Mouse (Mus musculus) liver, embryonic 13.5 days (tissue): Measurements from ENCODE around the gene Arhgap42. TPM values are rescaled to one million over a fixed set of nuclear protein-coding genes. Genes with fewer than 3 reads are reported as not detected.

Source experiments
- ATAC-seq: fragments of 200-750 bp; cut with Nextera tagmentation; 2 replicates; pipeline ENCODE4 v1.8.0; 2017; ENCODE audit warnings: low read depth, mild to moderate bottlenecking, moderate number of reproducible peaks, moderate library complexity
- DNase-seq: peaks from one replicate; pipeline ENCODE4 v3.0.0; 2022
- H3K27ac ChIP-seq: fragments of 300-500 bp; sonication (generic); 2 replicates; pipeline ENCODE4 v1.5.1; 2015; ENCODE audit warnings: moderate library complexity, mild to moderate bottlenecking, inconsistent platforms
- H3K27me3 ChIP-seq: fragments of 300-500 bp; sonication (generic); 2 replicates; pipeline ENCODE4 v1.6.1; 2015; ENCODE audit warnings: mild to moderate bottlenecking, inconsistent platforms
- H3K36me3 ChIP-seq: fragments of 300-500 bp; sonication (generic); 2 replicates; pipeline ENCODE4 v1.6.1; 2015; ENCODE audit warnings: mild to moderate bottlenecking, inconsistent platforms
- H3K4me1 ChIP-seq: fragments of 300-500 bp; sonication (generic); replicated peaks from 2 replicates; pipeline ENCODE4 v1.6.1; 2015; ENCODE audit warnings: inconsistent platforms
- H3K4me2 ChIP-seq: fragments of 300-500 bp; sonication (generic); 2 replicates; pipeline ENCODE4 v1.6.1; 2015; ENCODE audit warnings: inconsistent platforms, mild to moderate bottlenecking, moderate library complexity
- H3K4me3 ChIP-seq: fragments of 300-500 bp; sonication (generic); replicated peaks from 2 replicates; pipeline ENCODE4 v1.5.1; 2015; ENCODE audit warnings: mild to moderate bottlenecking, inconsistent platforms
- H3K9ac ChIP-seq: fragments of 300-500 bp; sonication (generic); 2 replicates; pipeline ENCODE4 v1.6.1; 2015; ENCODE audit warnings: mild to moderate bottlenecking, inconsistent platforms
- H3K9me3 ChIP-seq: fragments of 300-500 bp; sonication (generic); replicated peaks from 2 replicates; pipeline ENCODE4 v1.6.1; 2016; ENCODE audit warnings: inconsistent platforms
- WGBS: fragments of 180-500 bp; shearing (Covaris S2); methylation state at CpG from one replicate; pipeline ENCODE4 v1.1.7; 2015; ENCODE audit not compliant: insufficient replicate concordance; 5-methylcytosine and 5-hydroxymethylcytosine counted together
- polyA plus RNA-seq: library from polyadenylated mRNA; unstranded; fragments of >200 nt; fragmentation: Nextera tagmentation; extraction: Ambion mirVana; gene quantifications from 2 replicates; pipeline ENCODE4 v1.2.1, GENCODE M21; 2015

Arhgap42 gene
- polyA plus RNA-seq, 1 experiment from 2014 or later = 8.1 TPM

GRCm38 (mm10) chr9:9237511-9237910, 1.4 kb downstream of the Arhgap42 start:
- Histone ChIP-seq H3K27ac (no peak overlapping the region), H3K4me3 (peak overlapping the region; percentile 62), H3K4me1 (no peaks in the 10 kb centered on the region), H3K4me2 (peak overlapping the region; percentile 56), H3K9ac (no peak overlapping the region), H3K27me3 (peaks cover 14% of the 10 kb centered on the region), H3K36me3 (no peaks in the 10 kb centered on the region), H3K9me3 (no peaks in the 10 kb centered on the region)
- DNase-seq (no peak), ATAC-seq (no peak)
- 48% methylated on average over 5 of the region's 5 CpGs for WGBS

- no peaks in the 10 kb centered on the region for H3K27me3 ChIP-seq
- DNase-seq (no peak), ATAC-seq (no peak)
- no peaks in the 10 kb centered on the region for H3K36me3 ChIP-seq
- no peak overlapping the region for H3K27ac ChIP-seq
- no peak overlapping the region for H3K4me3 ChIP-seq
- H3K9ac ChIP-seq = no peak overlapping the region
- H3K4me2 ChIP-seq = no peak overlapping the region
- no peaks in the 10 kb centered on the region for H3K9me3 ChIP-seq
- no peaks in the 10 kb centered on the region; the same call in 1 of the 2 replicates for H3K4me1 ChIP-seq
- 60% methylated on average over 3 of the region's 3 CpGs for WGBS
These were observed 9.2 kb downstream of the Arhgap42 start for GRCm38 (mm10) chr9:9229662-9230061.

- no peak overlapping the region for H3K4me3 ChIP-seq
- H3K4me2 ChIP-seq = no peak overlapping the region
- no peak for ATAC-seq
- WGBS = 44% methylated on average over 1 of the region's 1 CpGs
- no peaks in the 10 kb centered on the region for H3K27me3 ChIP-seq
- no peak for DNase-seq
- no peak overlapping the region for H3K27ac ChIP-seq
- H3K4me1 ChIP-seq = no peaks in the 10 kb centered on the region; the same call in 1 of the 2 replicates
- no peaks in the 10 kb centered on the region for H3K9me3 ChIP-seq
- no peaks in the 10 kb centered on the region for H3K36me3 ChIP-seq
- no peak overlapping the region for H3K9ac ChIP-seq
These were observed 14.1 kb downstream of the Arhgap42 start for GRCm38 (mm10) chr9:9224837-9225236.

- Histone ChIP-seq H3K4me2 (no peak overlapping the region), H3K4me3 (no peak overlapping the region), H3K27me3 (no peaks in the 10 kb centered on the region), H3K9ac (no peak overlapping the region), H3K4me1 (no peaks in the 10 kb centered on the region), H3K36me3 (no peaks in the 10 kb centered on the region), H3K27ac (no peak overlapping the region), H3K9me3 (no peaks in the 10 kb centered on the region)
- no peak for ATAC-seq
- DNase-seq = no peak
- 59% methylated on average over 3 of the region's 3 CpGs for WGBS
These were observed 15.5 kb downstream of the Arhgap42 start for GRCm38 (mm10) chr9:9223384-9223783.

GRCm38 (mm10) chr9:9221950-9222486, 16.9 kb downstream of the Arhgap42 start:
- no peak overlapping the region for H3K27ac ChIP-seq
- DNase-seq (no peak), ATAC-seq (no peak)
- no peak overlapping the region for H3K9ac ChIP-seq
- H3K27me3 ChIP-seq = no peaks in the 10 kb centered on the region
- WGBS = 61% methylated on average over 3 of the region's 3 CpGs
- no peak overlapping the region for H3K4me3 ChIP-seq
- no peaks in the 10 kb centered on the region for H3K36me3 ChIP-seq
- H3K4me1 ChIP-seq = no peaks in the 10 kb centered on the region; the same call in 1 of the 2 replicates
- no peak overlapping the region for H3K4me2 ChIP-seq
- H3K9me3 ChIP-seq = no peaks in the 10 kb centered on the region

- Histone ChIP-seq H3K36me3 (no peaks in the 10 kb centered on the region), H3K4me3 (no peak overlapping the region), H3K27ac (no peak overlapping the region), H3K4me1 (no peaks in the 10 kb centered on the region; the same call in 1 of the 2 replicates), H3K27me3 (no peaks in the 10 kb centered on the region), H3K9me3 (no peaks in the 10 kb centered on the region), H3K9ac (no peak overlapping the region), H3K4me2 (peak overlapping the region; percentile 10; the same call in 1 of the 2 replicates)
- DNase-seq (no peak), ATAC-seq (no peak)
- 46% methylated on average over 4 of the region's 4 CpGs for WGBS
These were observed 17.7 kb downstream of the Arhgap42 start for GRCm38 (mm10) chr9:9221185-9221584.

GRCm38 (mm10) chr9:9218301-9218700, 20.6 kb downstream of the Arhgap42 start:
- no peak overlapping the region for H3K27ac ChIP-seq

DNA sequence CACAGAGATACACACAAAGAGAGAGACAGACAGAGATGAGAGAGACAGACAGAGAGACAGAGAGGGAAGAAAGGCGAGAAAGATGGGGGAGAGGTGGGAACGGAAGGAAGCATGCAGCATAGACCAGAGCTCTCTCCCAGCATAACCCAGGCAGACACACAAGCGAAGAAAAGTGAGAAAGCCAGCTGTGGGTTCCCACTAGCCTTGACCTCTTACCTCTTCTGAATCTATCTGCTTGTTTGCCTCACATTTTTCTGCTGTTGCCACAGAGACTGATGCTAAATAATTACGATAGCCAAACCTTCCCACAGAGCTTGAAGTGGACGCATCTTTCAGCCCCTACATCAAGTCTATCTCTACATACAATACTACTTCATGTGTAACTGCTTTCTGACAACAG, 24.1 kb downstream of the Arhgap42 start:
- Histone ChIP-seq H3K4me1 (no peaks in the 10 kb centered on the region; the same call in none of the 2 replicates), H3K36me3 (no peaks in the 10 kb centered on the region), H3K9me3 (no peaks in the 10 kb centered on the region), H3K4me2 (no peak overlapping the region), H3K27ac (no peak overlapping the region), H3K9ac (no peak overlapping the region), H3K27me3 (no peaks in the 10 kb centered on the region), H3K4me3 (no peak overlapping the region)
- no peak for DNase-seq
- 61% methylated on average over 5 of the region's 5 CpGs for WGBS
- ATAC-seq = no peak

More at GRCm38 (mm10) chr9:9218301-9218700, 20.6 kb downstream of the Arhgap42 start:
- no peaks in the 10 kb centered on the region for H3K27me3 ChIP-seq
- no peak for DNase-seq
- no peaks in the 10 kb centered on the region for H3K36me3 ChIP-seq
- H3K4me1 ChIP-seq = no peaks in the 10 kb centered on the region; the same call in 1 of the 2 replicates
- ATAC-seq = no peak
- H3K9me3 ChIP-seq = no peaks in the 10 kb centered on the region
- no peak overlapping the region for H3K9ac ChIP-seq
- H3K4me2 ChIP-seq = no peak overlapping the region
- 56% methylated on average over 2 of the region's 2 CpGs for WGBS
- H3K4me3 ChIP-seq = no peak overlapping the region

DNA sequence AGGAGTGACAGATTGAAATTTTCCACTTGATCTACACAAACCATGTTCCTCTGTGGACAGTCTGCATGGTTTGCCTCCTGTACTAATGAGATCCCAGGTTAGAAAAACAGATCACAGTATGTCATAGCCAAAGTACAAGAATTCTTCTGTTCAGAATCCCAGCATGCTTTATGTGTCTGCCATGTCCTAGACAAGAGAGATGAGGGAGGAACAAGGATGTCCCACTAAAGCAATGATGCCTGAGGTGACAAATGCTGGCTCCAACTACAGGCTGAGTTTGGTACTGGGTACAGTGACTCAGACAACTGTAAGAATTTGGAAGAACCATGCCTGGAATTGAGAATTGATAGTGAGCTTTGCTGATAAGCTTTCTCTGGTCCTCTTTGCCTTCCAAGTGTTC, 24.6 kb downstream of the Arhgap42 start:
- Histone ChIP-seq H3K4me3 (no peak overlapping the region), H3K4me1 (no peaks in the 10 kb centered on the region; the same call in none of the 2 replicates), H3K9ac (no peak overlapping the region), H3K4me2 (no peak overlapping the region), H3K27me3 (no peaks in the 10 kb centered on the region), H3K27ac (no peak overlapping the region), H3K9me3 (no peaks in the 10 kb centered on the region), H3K36me3 (no peaks in the 10 kb centered on the region)
- ATAC-seq (no peak), DNase-seq (no peak)

GRCm38 (mm10) chr9:9211411-9212087, 27.4 kb downstream of the Arhgap42 start:
- Histone ChIP-seq H3K27ac (no peak overlapping the region), H3K4me1 (peaks cover 4% of the 10 kb centered on the region; the same call in 1 of the 2 replicates), H3K9ac (no peak overlapping the region), H3K4me3 (no peak overlapping the region), H3K36me3 (no peaks in the 10 kb centered on the region), H3K27me3 (no peaks in the 10 kb centered on the region), H3K4me2 (no peak overlapping the region), H3K9me3 (no peaks in the 10 kb centered on the region)
- ATAC-seq = peak; percentile 34; the same call in 1 of the 2 replicates
- WGBS = 46% methylated on average over 3 of the region's 3 CpGs
- no peak for DNase-seq

DNA sequence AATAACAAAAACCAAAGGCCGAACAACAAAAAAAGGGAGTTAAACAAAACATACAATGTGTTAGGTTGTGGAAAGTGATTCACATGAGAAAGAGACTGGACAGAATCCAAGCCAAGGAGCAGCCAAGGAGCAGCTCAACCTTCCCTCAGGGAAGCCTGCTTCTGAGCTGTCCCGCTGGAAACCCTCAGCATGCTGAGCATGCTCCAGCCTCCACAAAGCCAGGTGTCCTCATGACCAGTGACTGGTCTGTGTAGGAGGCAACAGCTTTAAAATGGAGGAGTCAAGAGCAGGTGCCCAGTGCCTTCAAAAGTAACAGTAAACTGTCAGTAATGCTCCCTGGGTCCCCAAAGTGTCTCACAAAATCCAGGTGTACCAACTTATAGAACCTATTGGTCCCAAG, 28.4 kb downstream of the Arhgap42 start:
- Histone ChIP-seq H3K27me3 (no peaks in the 10 kb centered on the region), H3K36me3 (no peaks in the 10 kb centered on the region), H3K9me3 (no peaks in the 10 kb centered on the region), H3K4me3 (no peak overlapping the region), H3K4me2 (no peak overlapping the region), H3K4me1 (peaks cover 4% of the 10 kb centered on the region; the same call in 1 of the 2 replicates), H3K9ac (no peak overlapping the region), H3K27ac (no peak overlapping the region)
- no peak for DNase-seq
- 70% methylated on average over 2 of the region's 2 CpGs for WGBS
- ATAC-seq = no peak

GRCm38 (mm10) chr9:9208205-9208604, 30.7 kb downstream of the Arhgap42 start:
- no peaks in the 10 kb centered on the region for H3K9me3 ChIP-seq
- DNase-seq (no peak), ATAC-seq (no peak)
- H3K27ac ChIP-seq = no peak overlapping the region
- H3K4me1 ChIP-seq = peaks cover 4% of the 10 kb centered on the region; the same call in 1 of the 2 replicates
- no peak overlapping the region for H3K4me3 ChIP-seq
- H3K36me3 ChIP-seq = no peaks in the 10 kb centered on the region
- no peak overlapping the region for H3K9ac ChIP-seq
- H3K27me3 ChIP-seq = no peaks in the 10 kb centered on the region
- H3K4me2 ChIP-seq = no peak overlapping the region
